ENCODE assay signal across 8 mouse cellular contexts in genomic region chr7:44373889-44374652, GRCm38 (mm10). TPM values are rescaled to one million over a fixed set of nuclear protein-coding genes. Genes with fewer than 3 reads are reported as not detected.
A peak's percentile ranks its signal among the peaks of the same experiment; 100 is the strongest.
DNase-seq lines count a peak whose midpoint lies in the region; ATAC-seq lines count a peak whose summit lies in the region.

No protein-coding gene starts in this region.

- H3K9me3 ChIP-seq in embryonic facial prominence, embryonic 15.5 days (replicated peaks): no peaks in the 10 kb centered on the region
- H3K9me3 ChIP-seq in heart, embryonic 11.5 days (replicated peaks; ENCODE audit: control insufficient read depth, low read length): no peaks in the 10 kb centered on the region
- no peaks in the 10 kb centered on the region for H3K9me3 ChIP-seq in kidney, embryonic 16.5 days (ENCODE audit: low read length)

- peak; percentile 90 for ATAC-seq in embryonic facial prominence, embryonic 15.5 days (ENCODE audit: insufficient number of reproducible peaks, low FRiP score, low TSS enrichment, low read depth)
- peak; percentile 85 for ATAC-seq in heart, embryonic 11.5 days (replicated peaks; ENCODE audit: insufficient number of reproducible peaks, low FRiP score, low TSS enrichment)
- peak; percentile 94 for ATAC-seq in kidney, embryonic 16.5 days (ENCODE audit: low FRiP score, low TSS enrichment)

- peaks cover 12% of the 10 kb centered on the region for H3K4me1 ChIP-seq in embryonic facial prominence, embryonic 15.5 days
- H3K4me1 ChIP-seq in heart, embryonic 11.5 days (ENCODE audit: control insufficient read depth, insufficient read depth, low read length): peaks cover 7% of the 10 kb centered on the region; the same call in 1 of the 2 replicates
- H3K4me1 ChIP-seq in kidney, embryonic 16.5 days (ENCODE audit: insufficient read depth, low read length): peaks cover 15% of the 10 kb centered on the region; the same call in 1 of the 2 replicates

- 1% methylated on average over 19 of the region's 19 CpGs for WGBS in embryonic facial prominence, embryonic 15.5 days
- 1% methylated on average over 19 of the region's 19 CpGs for WGBS in heart, embryonic 11.5 days (ENCODE audit: insufficient replicate concordance)
- 0% methylated on average over 19 of the region's 19 CpGs for WGBS in kidney, embryonic 16.5 days

- H3K9ac ChIP-seq in embryonic facial prominence, embryonic 15.5 days: peak overlapping the region; percentile 44
- H3K9ac ChIP-seq in heart, embryonic 11.5 days (ENCODE audit: low read depth, low read length): peak overlapping the region; percentile 73
- H3K9ac ChIP-seq in kidney, embryonic 16.5 days (replicated peaks; ENCODE audit: low read length): peak overlapping the region; percentile 72

- peak overlapping the region; percentile 60 for H3K4me3 ChIP-seq in embryonic facial prominence, embryonic 15.5 days (replicated peaks)
- H3K4me3 ChIP-seq in heart, embryonic 11.5 days (ENCODE audit: low read depth, low read length): peak overlapping the region; percentile 55
- peak overlapping the region; percentile 63 for H3K4me3 ChIP-seq in kidney, embryonic 16.5 days (ENCODE audit: low read length)

- peak overlapping the region; percentile 77 for H3K4me2 ChIP-seq in embryonic facial prominence, embryonic 15.5 days (replicated peaks)
- H3K4me2 ChIP-seq in heart, embryonic 11.5 days: peak overlapping the region; percentile 76
- peak overlapping the region; percentile 76 for H3K4me2 ChIP-seq in kidney, embryonic 16.5 days (replicated peaks; ENCODE audit: low read depth, low read length)

- H3K27me3 ChIP-seq in embryonic facial prominence, embryonic 15.5 days: 0 out of 2 replicates have a peak, but pooled peaks cover 3% of the 10 kb centered on the region
- no peaks in the 10 kb centered on the region for H3K27me3 ChIP-seq in heart, embryonic 11.5 days (ENCODE audit: control insufficient read depth, insufficient read depth, low read length)
- no peaks in the 10 kb centered on the region for H3K27me3 ChIP-seq in kidney, embryonic 16.5 days (ENCODE audit: insufficient read depth, low read length)

- no peaks in the 10 kb centered on the region for H3K36me3 ChIP-seq in embryonic facial prominence, embryonic 15.5 days
- H3K36me3 ChIP-seq in heart, embryonic 11.5 days (ENCODE audit: control insufficient read depth, insufficient read depth, low read length): no peaks in the 10 kb centered on the region
- H3K36me3 ChIP-seq in kidney, embryonic 16.5 days (ENCODE audit: insufficient read depth, low read length): no peaks in the 10 kb centered on the region

- DNase-seq in 416B (ENCODE audit: low read depth) (peak; percentile 96), liver (peak; percentile 64)
- DNase-seq in adrenal gland, postnatal 36 days: peak; percentile 80 to 88
- DNase-seq in monocyte, adult 2 months (ENCODE audit: low read depth in 1 of 2, low spot score in 2 of 2): peak; percentile 62 to 70
- peak; percentile 90 to 92 for DNase-seq in spleen, postnatal 36 days (ENCODE audit: low spot score in 2 of 2)

- peak overlapping the region; percentile 71 for H3K27ac ChIP-seq in embryonic facial prominence, embryonic 15.5 days (replicated peaks)
- peak overlapping the region; percentile 46; the same call in 1 of the 2 replicates for H3K27ac ChIP-seq in heart, embryonic 11.5 days (ENCODE audit: low read depth, low read length)
- H3K27ac ChIP-seq in kidney, embryonic 16.5 days (ENCODE audit: low read length): peak overlapping the region; percentile 54; the same call in 1 of the 2 replicates

RNA-seq across cellular contexts. Expression of gene Syt3, which starts 9.8 kb away (rescaled TPM):
- total RNA-seq in adrenal gland, postnatal 36 days (2021): 1 to 10 TPM; 3.0 to 4.7 TPM
- 2.7 and 3.4 TPM in 2 replicates for polyA plus RNA-seq in embryonic facial prominence, embryonic 15.5 days (2015; fragmentation: Nextera tagmentation; extraction: Ambion mirVana)
- 0.32 and 0.59 TPM in 2 replicates for polyA plus RNA-seq in heart, embryonic 11.5 days (2014; fragmentation: Nextera tagmentation; extraction: Ambion mirVana)
- 2.7 and 3.4 TPM in 2 replicates for polyA plus RNA-seq in kidney, embryonic 16.5 days (2015; fragmentation: Nextera tagmentation; extraction: Ambion mirVana)

RNA-seq across cellular contexts. Expression of gene 1700008O03Rik, which starts 11.5 kb away (rescaled TPM):
- under 1 TPM; 0.63 to 0.99 TPM for total RNA-seq in adrenal gland, postnatal 36 days (2021)
- 1.4 and 1.5 TPM in 2 replicates for polyA plus RNA-seq in embryonic facial prominence, embryonic 15.5 days (2015; fragmentation: Nextera tagmentation; extraction: Ambion mirVana)
- polyA plus RNA-seq in heart, embryonic 11.5 days (2014; fragmentation: Nextera tagmentation; extraction: Ambion mirVana): 0.65 and 1.0 TPM in 2 replicates
- polyA plus RNA-seq in kidney, embryonic 16.5 days (2015; fragmentation: Nextera tagmentation; extraction: Ambion mirVana): 0.64 and 1.1 TPM in 2 replicates

RNA-seq across cellular contexts. Expression of gene Lrrc4b, which starts 54.7 kb away (rescaled TPM):
- 1 to 10 TPM; 3.9 to 4.9 TPM for total RNA-seq in adrenal gland, postnatal 36 days (2021)
- polyA plus RNA-seq in embryonic facial prominence, embryonic 15.5 days (2015; fragmentation: Nextera tagmentation; extraction: Ambion mirVana): 1.3 TPM in 2 replicates
- 2.4 and 3.5 TPM in 2 replicates for polyA plus RNA-seq in heart, embryonic 11.5 days (2014; fragmentation: Nextera tagmentation; extraction: Ambion mirVana)
- polyA plus RNA-seq in kidney, embryonic 16.5 days (2015; fragmentation: Nextera tagmentation; extraction: Ambion mirVana): 0.25 and 0.32 TPM in 2 replicates

Comparison
In these comparisons a context has a peak if more than half of its experiments do, and no peak if none do; other contexts are left out.
1. Peak in every context shown above with its lines: DNase-seq, ATAC-seq, H3K4me3 ChIP-seq and H3K27ac ChIP-seq.